Mouse (Mus musculus) cerebellum, adult 2 months (tissue): ENCODE results near the gene Dennd1a.

ENCODE experiments used
- CTCF ChIP-seq: fragments of 200-500 bp; IDR thresholded peaks from 2 replicates; pipeline ENCODE4 v1.5.1; 2011; ENCODE audit warnings: low read depth, mild to moderate bottlenecking, control low read depth, low read length, moderate library complexity, borderline replicate concordance; ENCODE audit not compliant: insufficient read depth
- POLR2A ChIP-seq: fragments of 200-500 bp; IDR thresholded peaks from 2 replicates; pipeline ENCODE4 v1.6.1; 2011; ENCODE audit warnings: low read length, control low read depth, borderline replicate concordance; ENCODE audit not compliant: insufficient read depth

DNA sequence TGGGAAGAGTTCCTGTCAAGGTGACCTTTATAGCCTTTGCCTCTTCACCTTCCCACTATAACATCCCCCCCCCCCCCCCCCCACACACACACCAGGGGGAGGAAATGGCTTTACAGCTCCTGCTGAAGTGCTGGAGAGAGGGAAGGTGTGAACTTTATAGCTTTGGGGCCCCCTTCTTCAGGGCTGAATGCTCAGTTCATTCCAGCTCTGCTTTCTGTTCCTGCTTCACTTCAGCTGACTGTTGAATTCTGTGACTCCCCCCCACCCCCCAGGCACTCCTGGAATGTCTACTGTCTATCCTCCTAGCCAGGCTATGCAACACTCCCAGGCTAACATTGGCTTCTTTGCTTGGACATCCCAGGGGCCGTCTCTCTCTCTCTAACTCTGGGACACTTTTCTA, 491.2 kb downstream of the Dennd1a start:
- TF ChIP-seq CTCF: no peak
- no peak for TF ChIP-seq POLR2A
